Mouse (Mus musculus): ENCODE measurements around the gene Pde10a. TPM values are rescaled to one million over a fixed set of nuclear protein-coding genes. Genes with fewer than 3 reads are reported as not detected.

Gene Pde10a
- total RNA-seq, 2 experiments from 2014 or later, result not detected

DNA sequence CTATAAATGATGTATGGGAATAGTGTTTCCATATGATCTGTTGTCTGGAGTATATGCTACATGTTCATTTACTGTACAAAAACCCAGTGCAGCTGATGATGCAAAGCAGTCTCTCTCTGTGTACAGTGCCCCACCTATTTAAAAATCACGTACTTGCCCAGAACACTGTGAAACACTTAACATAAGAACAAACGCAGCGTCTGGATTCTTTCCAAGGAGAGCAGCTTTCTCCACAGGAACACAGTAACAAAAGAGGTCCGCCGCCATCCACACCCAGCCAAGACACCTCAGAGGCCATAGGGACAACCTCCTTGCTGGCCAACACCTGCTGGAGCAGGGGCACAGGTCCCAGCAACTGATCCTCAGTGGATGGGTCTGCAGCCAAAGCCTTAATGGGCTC, 460.5 kb downstream of the Pde10a start:
- ATAC-seq (replicated peaks; ENCODE audit: low FRiP score, poor library complexity, severe bottlenecking), result no peak

DNA sequence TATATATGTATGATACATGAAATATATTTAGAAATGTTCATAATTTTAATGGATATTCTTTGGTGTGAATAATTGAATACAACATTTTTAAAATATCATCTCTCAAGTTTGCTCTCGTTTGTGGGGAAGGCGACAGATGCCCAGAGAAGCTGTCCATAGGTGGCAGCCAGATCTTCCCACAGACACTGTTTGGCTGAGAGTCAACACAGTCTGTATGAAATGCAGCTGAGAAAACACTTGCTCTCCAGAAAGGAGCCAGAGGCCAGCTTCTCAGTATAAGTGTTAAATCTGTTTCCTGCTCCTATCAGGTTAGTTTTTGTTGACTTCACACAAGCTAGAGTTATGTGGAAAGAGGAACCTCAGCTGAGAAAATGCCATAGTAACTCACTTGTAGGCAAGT, 461.4 kb downstream of the Pde10a start:
- no peak for ATAC-seq (replicated peaks; ENCODE audit: low FRiP score, poor library complexity, severe bottlenecking)

DNA sequence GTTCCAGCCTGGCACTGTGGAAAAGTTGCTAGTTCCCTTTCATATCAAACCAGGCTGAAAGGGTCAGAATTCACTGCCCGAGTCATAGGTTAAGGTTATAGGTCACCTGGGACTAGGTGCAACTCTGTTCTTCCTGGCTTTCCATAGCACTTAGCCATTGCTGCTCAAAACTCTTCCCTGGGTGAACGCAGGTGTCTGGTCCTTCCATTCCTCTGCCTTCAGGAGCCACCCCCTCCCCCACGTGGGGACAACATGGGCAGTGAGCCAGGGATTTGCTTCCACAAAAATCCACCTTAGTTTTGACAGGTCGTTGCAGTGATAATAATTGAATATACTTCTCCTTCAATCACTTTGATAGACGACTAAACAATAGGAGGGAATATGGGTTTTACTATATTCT, 462.2 kb downstream of the Pde10a start:
- ATAC-seq (replicated peaks; ENCODE audit: low FRiP score, poor library complexity, severe bottlenecking), result no peak

DNA sequence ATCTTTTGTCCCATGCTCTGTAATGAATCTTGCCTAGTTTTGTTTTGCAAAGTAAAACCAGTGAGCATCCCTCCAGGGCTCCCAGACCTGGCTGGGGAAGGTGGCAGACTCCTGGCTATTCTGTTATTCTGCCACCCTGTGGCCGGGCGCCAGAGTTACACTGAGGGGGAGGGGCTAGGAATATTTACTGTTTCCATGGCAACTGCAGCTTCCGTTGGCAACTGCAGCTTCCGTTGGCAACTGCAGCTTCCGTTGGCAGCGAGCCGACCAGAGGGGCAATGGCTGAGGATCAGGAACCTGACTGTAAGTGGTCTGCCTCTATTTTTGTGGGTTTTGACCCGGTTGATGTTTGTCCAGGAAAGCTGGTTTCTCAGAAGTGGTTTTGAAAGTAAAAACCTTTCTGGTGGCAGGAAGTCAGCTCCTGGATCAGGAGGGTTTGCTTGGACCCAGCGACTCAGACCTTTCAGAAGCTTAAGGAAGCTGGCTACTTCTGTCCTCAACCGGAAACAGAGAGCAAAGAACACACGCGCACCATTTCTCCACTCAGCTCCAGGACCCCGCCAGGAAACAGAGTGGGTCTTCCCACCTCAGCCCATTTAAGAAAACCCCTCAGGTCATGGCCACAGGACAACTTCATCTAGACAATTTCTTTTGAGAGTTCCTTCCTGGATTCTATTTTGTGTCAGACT, 463.1 kb downstream of the Pde10a start, which contains the start of gene 1700010I14Rik:
Gene 1700010I14Rik (plus strand): TSS at position 215 of the 689 bp plus-strand sequence.
- 0 out of 2 replicates have a peak, but pooled peaks have one; percentile 49 for ATAC-seq (replicated peaks; ENCODE audit: low FRiP score, poor library complexity, severe bottlenecking)

DNA sequence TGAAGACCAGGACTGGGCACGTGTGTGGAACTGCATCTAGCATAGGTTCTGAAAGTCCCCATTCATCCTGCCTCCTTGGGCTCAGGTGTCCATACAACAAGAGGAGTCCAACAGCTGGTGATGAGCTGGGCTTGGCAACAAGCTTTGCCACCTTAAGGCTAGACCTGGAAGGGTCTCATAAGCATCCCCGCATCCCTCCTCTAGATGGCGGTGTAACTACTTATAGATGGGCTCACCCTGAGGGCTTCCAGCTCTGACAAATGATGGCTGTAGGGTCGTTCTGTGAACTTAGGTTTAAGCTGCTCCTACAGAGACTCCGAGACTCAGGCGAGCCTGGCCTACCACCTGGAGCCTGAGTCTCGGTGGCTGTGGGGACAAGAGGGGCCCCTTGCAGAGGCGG, 466.0 kb downstream of the Pde10a start:
- no peak for ATAC-seq (replicated peaks; ENCODE audit: low FRiP score, poor library complexity, severe bottlenecking)

DNA sequence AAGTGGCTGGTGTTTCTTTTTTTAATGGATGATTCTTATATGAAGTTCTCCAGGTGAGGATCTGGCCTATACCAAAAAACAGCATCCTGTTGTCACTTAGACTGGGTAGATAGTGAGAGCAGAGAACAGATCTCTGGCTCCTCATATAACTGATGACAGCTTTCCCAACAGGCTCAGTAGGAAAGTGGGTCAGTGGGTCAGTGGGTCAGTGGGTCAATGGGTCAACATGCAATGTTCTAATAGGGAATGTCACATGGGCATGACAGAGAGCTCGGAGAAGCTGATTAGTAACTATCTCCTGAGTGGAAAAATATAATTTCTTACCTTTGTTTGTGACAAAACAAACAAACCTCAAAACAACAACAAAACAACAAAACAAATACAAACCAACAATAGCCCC, 470.2 kb downstream of the Pde10a start:
- no peak for ATAC-seq (replicated peaks; ENCODE audit: low FRiP score, poor library complexity, severe bottlenecking)

DNA sequence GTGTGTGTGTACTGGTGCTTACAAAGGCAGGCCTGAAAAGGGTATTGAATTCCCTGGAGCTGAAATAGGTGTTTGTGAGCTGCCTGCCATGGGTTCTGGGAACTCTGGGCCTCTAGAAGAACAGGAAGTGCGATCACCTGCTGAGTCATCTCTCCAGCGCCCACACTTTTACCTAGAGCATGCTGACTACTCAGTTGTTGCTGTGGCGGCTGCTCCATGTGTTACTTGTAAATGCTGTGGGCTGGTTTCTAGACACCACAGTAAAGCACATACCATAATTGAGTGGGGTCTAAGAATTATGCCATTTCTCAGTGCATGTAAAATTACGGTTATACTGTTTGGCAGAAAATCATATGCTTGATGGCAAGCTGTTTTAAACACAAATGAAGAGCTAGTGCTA, 477.3 kb downstream of the Pde10a start:
- no peak for ATAC-seq (replicated peaks; ENCODE audit: low FRiP score, poor library complexity, severe bottlenecking)

DNA sequence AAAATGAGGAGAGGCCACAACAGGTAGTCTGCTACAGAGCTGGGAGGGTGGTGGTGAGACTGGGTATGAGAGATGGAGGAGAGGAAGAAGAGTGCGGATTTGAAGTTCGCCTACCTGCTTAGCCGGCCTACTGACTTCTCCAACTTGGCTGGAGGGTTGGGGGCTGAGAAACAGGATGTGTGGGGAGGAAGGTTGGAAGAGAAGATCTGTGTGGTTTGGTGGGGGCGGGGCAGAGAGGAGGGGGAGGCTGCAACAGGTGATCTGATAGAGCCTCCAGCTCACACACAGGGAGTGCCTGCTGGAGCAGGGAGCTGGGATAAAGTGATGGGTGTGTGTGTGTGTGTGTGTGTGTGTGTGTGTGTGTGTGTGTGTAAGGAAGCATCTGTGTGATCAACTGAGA, 479.3 kb downstream of the Pde10a start:
- ATAC-seq (replicated peaks; ENCODE audit: low FRiP score, poor library complexity, severe bottlenecking), result no peak

DNA sequence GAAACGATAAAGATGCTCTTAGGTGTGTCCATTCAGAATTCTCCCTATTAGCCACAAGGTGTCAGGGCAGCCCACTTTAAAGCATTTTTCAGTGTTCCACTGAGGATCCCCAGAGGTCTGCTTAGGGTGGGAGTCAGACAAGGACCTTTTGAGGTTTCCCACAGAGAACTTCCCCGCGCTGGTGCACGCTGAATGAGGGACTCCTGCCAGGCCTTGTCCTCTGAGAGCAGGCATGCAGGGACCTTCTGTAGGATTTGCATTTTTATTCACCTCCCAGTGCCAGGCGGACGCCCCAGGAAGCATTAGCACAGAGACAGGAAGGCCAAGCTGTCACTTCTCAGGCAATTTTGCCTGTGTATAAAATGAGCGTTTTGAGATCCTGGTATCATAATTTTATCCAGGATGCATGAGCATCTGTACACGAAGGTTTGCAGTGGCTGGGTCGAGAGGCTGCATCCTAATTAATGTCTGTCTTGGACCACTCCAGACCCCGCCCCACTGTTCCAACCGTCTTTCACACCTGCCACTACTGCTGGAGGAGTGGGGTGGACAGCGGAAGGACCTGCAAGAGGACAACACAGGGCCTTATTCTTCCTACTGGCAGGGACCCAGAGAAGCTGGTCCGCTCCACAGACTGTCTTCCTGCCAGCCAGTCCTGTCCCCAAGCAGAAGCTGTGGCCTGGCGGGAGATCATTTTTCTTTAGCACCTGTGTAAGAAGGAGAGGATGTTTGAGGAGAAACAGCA, 498.2 kb downstream of the Pde10a start:
- ATAC-seq (replicated peaks; ENCODE audit: low FRiP score, poor library complexity, severe bottlenecking), result no peak

DNA sequence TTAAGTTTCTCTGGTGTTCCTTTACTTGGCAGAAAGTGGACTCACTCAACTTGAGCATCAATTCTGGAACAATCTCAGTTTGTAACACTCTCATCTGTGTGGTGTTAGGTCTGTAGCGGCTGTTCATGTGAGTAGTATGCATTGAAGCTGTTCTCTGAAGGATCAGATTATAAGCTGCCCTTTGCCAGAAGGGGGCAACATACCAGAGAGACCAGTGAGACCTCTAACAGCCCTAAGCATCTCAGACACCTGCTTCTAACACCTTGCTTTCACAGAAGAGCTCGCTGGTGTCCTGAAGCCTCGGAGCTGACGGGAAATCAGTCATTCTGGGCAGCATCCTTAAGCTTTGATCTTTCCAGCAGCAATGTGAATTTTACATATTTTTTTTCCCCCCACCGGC, 505.0 kb downstream of the Pde10a start:
- ATAC-seq (replicated peaks; ENCODE audit: low FRiP score, poor library complexity, severe bottlenecking), result no peak

DNA sequence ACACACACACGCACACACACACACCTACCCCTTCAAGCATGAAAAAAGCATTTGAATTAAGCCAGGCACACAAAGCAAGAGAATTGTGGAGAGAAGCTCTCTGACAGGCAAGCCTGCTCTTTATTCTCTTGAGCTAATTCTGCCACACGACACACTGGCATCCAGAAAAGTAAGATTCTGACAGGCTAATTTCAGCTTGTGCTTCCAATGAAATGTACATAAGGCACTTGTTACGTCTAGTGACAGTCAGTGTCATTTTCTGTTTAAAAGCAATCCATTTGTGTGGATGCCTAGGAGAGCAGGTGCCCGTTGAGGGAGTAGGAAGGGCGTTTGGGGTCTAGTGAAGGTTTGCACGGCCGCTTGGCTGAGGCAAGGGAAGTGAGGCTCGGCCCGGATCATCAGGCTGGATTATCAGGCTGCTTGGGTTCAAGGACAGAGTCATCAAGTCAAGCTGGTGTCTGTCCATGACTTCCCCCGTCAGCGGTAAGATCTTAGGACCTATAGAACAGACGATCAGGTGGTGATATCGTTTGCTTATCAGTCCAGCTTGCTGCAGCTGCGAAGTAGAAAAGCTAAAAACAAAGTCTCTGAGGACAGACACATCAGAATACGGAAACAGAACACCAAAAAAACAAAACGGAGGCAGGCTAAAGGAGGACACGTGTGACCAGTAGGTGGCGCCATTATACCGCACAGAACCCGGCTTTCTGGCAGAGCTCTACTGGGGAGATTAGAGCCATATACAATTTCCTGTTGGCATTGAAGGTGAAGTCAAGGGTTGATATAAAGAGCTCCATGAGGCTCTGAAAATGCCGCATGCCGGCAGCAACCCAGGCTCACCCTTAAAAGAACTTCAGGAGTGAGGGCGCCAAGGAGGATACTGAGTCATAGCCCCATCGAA, 506.3 kb downstream of the Pde10a start:
- ATAC-seq (replicated peaks; ENCODE audit: low FRiP score, poor library complexity, severe bottlenecking), result no peak

DNA sequence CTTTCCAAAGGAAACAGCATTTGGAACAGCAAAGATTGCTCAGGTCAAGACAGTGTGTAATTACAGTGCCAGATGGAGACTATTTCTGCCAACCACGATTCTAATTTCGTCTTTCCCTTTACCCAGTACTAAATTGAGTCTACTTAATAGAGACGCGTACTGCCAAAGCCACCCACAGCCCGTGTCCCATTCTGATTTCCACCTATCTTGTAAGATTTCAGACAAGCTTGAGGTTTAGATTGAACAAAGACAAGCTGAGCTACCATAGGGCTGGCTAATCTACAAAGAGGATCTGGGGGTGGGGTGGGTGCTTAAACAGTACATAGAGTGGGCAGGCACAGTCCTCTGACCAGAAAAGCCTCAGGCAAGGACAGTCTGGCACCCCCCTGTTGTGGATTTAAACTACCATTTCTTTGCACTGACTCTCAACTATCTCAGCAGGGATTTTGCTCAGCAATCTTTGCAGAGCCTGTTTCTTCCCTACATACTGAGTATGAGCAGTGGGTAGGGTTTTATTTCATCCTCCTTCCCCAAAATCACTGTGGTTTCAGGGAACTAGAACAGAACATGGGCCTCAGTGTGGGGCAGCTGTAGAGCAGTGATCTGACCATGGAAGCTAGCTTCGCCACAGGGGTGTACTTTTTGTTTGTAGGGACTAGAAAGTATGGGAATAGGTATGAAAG, 507.3 kb downstream of the Pde10a start:
- ATAC-seq (replicated peaks; ENCODE audit: low FRiP score, poor library complexity, severe bottlenecking), result no peak

DNA sequence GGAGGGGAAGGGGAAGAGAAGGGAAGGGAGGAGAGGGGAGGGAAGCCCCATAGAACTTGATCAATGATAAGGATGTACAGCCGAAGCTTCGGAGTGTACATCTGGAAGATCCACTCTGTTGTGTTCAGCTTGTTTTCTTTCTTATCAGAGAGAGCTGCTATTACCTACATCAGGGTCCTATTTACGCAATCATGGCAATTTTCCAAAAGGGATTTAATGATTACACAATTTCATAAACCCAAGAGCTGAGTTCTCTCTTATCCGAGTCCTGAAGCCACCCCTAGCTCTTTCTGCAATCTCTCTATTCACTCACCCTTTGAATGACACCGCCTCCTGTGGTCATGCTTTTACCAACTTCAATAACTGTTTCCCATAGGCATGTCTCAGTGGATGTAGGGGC, 508.3 kb downstream of the Pde10a start:
- no peak for ATAC-seq (replicated peaks; ENCODE audit: low FRiP score, poor library complexity, severe bottlenecking)

DNA sequence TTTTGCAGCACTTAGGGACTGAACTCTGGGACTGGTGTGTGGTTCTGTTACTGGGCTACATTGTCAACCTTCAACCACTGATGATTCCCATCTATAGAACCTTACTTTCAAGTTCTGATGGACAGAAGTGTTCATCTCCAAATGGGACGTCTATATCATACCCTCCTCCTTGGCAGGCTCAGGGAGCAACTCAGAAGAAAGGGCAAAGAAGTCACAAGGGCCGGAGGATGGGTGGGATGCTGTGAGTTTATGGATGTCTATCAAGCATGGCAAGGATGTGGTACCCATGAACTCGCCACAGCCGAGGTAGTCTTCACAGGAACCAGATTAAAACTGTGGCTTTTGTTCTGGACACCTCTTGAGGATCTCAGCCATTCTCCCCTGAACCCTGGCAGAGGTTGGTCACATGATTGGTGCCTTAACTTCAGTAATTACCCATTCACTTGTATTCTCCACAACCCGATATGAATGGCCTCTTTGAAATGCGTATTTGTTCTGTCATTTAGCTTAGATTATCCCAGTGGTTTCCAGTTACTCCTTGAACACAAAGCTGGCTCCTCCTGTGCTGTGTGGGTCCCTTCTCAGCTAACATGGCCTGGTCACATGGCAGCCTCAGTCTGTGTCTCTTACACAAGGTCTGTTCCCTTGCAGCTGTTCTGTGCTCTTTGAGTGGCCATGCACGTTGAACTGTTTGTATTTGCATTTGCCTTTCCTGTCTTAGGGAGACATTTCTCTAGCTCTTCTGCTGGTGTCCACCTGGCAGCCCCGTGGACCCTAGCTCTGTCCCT, 510.6 kb downstream of the Pde10a start:
- ATAC-seq (replicated peaks; ENCODE audit: low FRiP score, poor library complexity, severe bottlenecking), result no peak

Other genes starting within 250 kb of the Pde10a start
- gene Mpc1, start 242.5 kb upstream of the Pde10a start, total RNA-seq (2015; ENCODE audit: low replicate concordance), result 62.5 and 64.2 TPM in 2 replicates
- 29.8 and 39.3 TPM in 2 replicates for gene Mpc1, start 242.5 kb upstream of the Pde10a start, total RNA-seq (2017; ENCODE audit: low replicate concordance)
- 39.4 and 82.9 TPM in 2 replicates for gene Sft2d1, start 214.3 kb upstream of the Pde10a start, total RNA-seq (2015; ENCODE audit: low replicate concordance)
- 7.9 and 21.1 TPM in 2 replicates for gene Sft2d1, start 214.3 kb upstream of the Pde10a start, total RNA-seq (2017; ENCODE audit: low replicate concordance)
- gene Prr18, start 187.9 kb upstream of the Pde10a start, total RNA-seq (2015; ENCODE audit: low replicate concordance), result not detected in 2 replicates
- gene Prr18, start 187.9 kb upstream of the Pde10a start, total RNA-seq (2017; ENCODE audit: low replicate concordance), result 0.53 TPM in 1 of 2 replicates, not detected in the other
- not detected in 2 replicates for gene T2, start 169.4 kb upstream of the Pde10a start, total RNA-seq (2015; ENCODE audit: low replicate concordance)
- not detected in 2 replicates for gene T2, start 169.4 kb upstream of the Pde10a start, total RNA-seq (2017; ENCODE audit: low replicate concordance)
- gene T, start 90.9 kb upstream of the Pde10a start, total RNA-seq (2015; ENCODE audit: low replicate concordance), result not detected in 2 replicates
- not detected in 2 replicates for gene T, start 90.9 kb upstream of the Pde10a start, total RNA-seq (2017; ENCODE audit: low replicate concordance)
- not detected in 2 replicates for gene Gm17087, start 41.6 kb downstream of the Pde10a start, total RNA-seq (2015; ENCODE audit: low replicate concordance)
- gene Gm17087, start 41.6 kb downstream of the Pde10a start, total RNA-seq (2017; ENCODE audit: low replicate concordance), result not detected in 2 replicates

Data from erythroid progenitor cell, adult 5-6 weeks (primary cell).